Mouse (Mus musculus) CH12.LX (cell line): Measurements from ENCODE around the gene Stn1. TPM values are rescaled to one million over a fixed set of nuclear protein-coding genes. Genes with fewer than 3 reads are reported as not detected.

Source experiments
- DNase-seq: peaks from one replicate; pipeline ENCODE4 v3.0.0-alpha.2; 2013; ENCODE audit errors: extremely low read depth
- H3K27ac ChIP-seq: 2 replicates; pipeline ENCODE4 v1.5.1; 2012; ENCODE audit warnings: low read depth, mild to moderate bottlenecking, control low read depth, moderate library complexity; ENCODE audit not compliant: insufficient read depth
- H3K27me3 ChIP-seq: replicated peaks from 2 replicates; pipeline ENCODE3; 2012; ENCODE audit warnings: inconsistent platforms
- H3K36me3 ChIP-seq, 2 experiments: replicated peaks in 1 of 2; 2 replicates each; pipeline versions ENCODE3 to v1.6.1; 2012; ENCODE audit warnings: inconsistent platforms in 1 of 2, low read length in 1 of 2, mild to moderate bottlenecking in 1 of 2, mixed read lengths in 1 of 2, moderate library complexity in 1 of 2; ENCODE audit not compliant: control insufficient read depth in 1 of 2, insufficient read depth in 1 of 2
- H3K4me1 ChIP-seq, 2 experiments: 2 replicates each; pipeline ENCODE4 v1.6.1; 2012; ENCODE audit warnings: inconsistent platforms in 1 of 2, moderate library complexity in 1 of 2; ENCODE audit not compliant: insufficient read depth in 2 of 2, control insufficient read depth in 1 of 2
- H3K4me2 ChIP-seq: 2 replicates; pipeline ENCODE4 v1.6.1; 2012; ENCODE audit warnings: low read depth, mild to moderate bottlenecking, control low read depth; ENCODE audit not compliant: poor library complexity, insufficient read depth, severe bottlenecking
- H3K4me3 ChIP-seq, 3 experiments: fragments of 150-350 bp in 1 of 3; sonication (generic) in 1 of 3; replicated peaks in 1 of 3; 2 replicates each; pipeline versions ENCODE3 to v1.5.1; 2011 to 2012; ENCODE audit warnings: low read depth in 2 of 3, low read length in 2 of 3, mild to moderate bottlenecking in 2 of 3, moderate library complexity in 2 of 3, control low read depth in 1 of 3, improper control_type of control experiment in 1 of 3, inconsistent platforms in 1 of 3, mixed read lengths in 1 of 3; ENCODE audit not compliant: poor library complexity in 1 of 3
- H3K79me2 ChIP-seq: replicated peaks from 2 replicates; pipeline ENCODE4 v1.6.1; 2012; ENCODE audit warnings: mild to moderate bottlenecking, moderate library complexity; ENCODE audit not compliant: control insufficient read depth, poor library complexity, insufficient read depth, severe bottlenecking; ENCODE audit errors: extremely low read depth
- H3K9ac ChIP-seq: 2 replicates; pipeline ENCODE4 v1.6.1; 2012; ENCODE audit warnings: low read depth, mild to moderate bottlenecking, control low read depth, moderate library complexity; ENCODE audit not compliant: insufficient read depth
- H3K9me3 ChIP-seq: replicated peaks from 2 replicates; pipeline ENCODE3; 2012; ENCODE audit warnings: low read length, inconsistent platforms, mixed read lengths
- BHLHE40 ChIP-seq: IDR thresholded peaks from 2 replicates; pipeline ENCODE4 v1.6.1; 2011; ENCODE audit warnings: mild to moderate bottlenecking, low read depth, low read length, improper control_type of control experiment
- CHD1 ChIP-seq: IDR thresholded peaks from 2 replicates; pipeline ENCODE4 v1.6.1; 2012; ENCODE audit warnings: low read depth, low read length, improper control_type of control experiment, inconsistent platforms
- CTCF ChIP-seq, 2 experiments: IDR thresholded peaks in 1 of 2; conservative IDR thresholded peaks in 1 of 2; 2 replicates each; pipeline ENCODE4 v1.5.1; 2011 to 2012; ENCODE audit warnings: low read depth in 2 of 2, low read length in 2 of 2, improper control_type of control experiment in 1 of 2, inconsistent platforms in 1 of 2, mild to moderate bottlenecking in 1 of 2, moderate library complexity in 1 of 2
- E2F4 ChIP-seq: IDR thresholded peaks from 2 replicates; pipeline ENCODE4 v1.6.1; 2011; ENCODE audit warnings: low read depth, low read length, improper control_type of control experiment; ENCODE audit not compliant: insufficient replicate concordance
- ETS1 ChIP-seq: conservative IDR thresholded peaks from 2 replicates; pipeline ENCODE4 v1.6.1; 2012; ENCODE audit warnings: low read depth, mild to moderate bottlenecking, inconsistent platforms, low read length, improper control_type of control experiment, moderate library complexity
- GABPA ChIP-seq: IDR thresholded peaks from 2 replicates; pipeline ENCODE4 v1.6.1; 2012; ENCODE audit warnings: low read depth, low read length, improper control_type of control experiment, inconsistent platforms; ENCODE audit not compliant: insufficient replicate concordance
- IRF4 ChIP-seq: IDR thresholded peaks from 2 replicates; pipeline ENCODE4 v1.6.1; 2014; ENCODE audit warnings: low read depth, mild to moderate bottlenecking, inconsistent platforms, low read length, improper control_type of control experiment
- JUN ChIP-seq: IDR thresholded peaks from 2 replicates; pipeline ENCODE4 v1.6.1; 2011; ENCODE audit warnings: low read depth, mild to moderate bottlenecking, low read length, improper control_type of control experiment, moderate library complexity; ENCODE audit not compliant: insufficient read depth
- KAT2A ChIP-seq: IDR thresholded peaks from 2 replicates; pipeline ENCODE4 v1.6.1; 2012; ENCODE audit warnings: low read length, improper control_type of control experiment, inconsistent platforms; ENCODE audit not compliant: insufficient replicate concordance
- MAFK ChIP-seq: IDR thresholded peaks from 2 replicates; pipeline ENCODE4 v1.6.1; 2011; ENCODE audit warnings: low read length, improper control_type of control experiment; ENCODE audit not compliant: insufficient replicate concordance
- MAX ChIP-seq: IDR thresholded peaks from 2 replicates; pipeline ENCODE4 v1.6.1; 2011; ENCODE audit warnings: low read length, improper control_type of control experiment
- MEF2A ChIP-seq: IDR thresholded peaks from 2 replicates; pipeline ENCODE4 v1.6.1; 2014; ENCODE audit warnings: low read depth, mild to moderate bottlenecking, inconsistent platforms, low read length, improper control_type of control experiment, borderline replicate concordance
- MXI1 ChIP-seq: IDR thresholded peaks from 2 replicates; pipeline ENCODE4 v1.6.1; 2011; ENCODE audit warnings: mild to moderate bottlenecking, low read depth, low read length, improper control_type of control experiment
- NRF1 ChIP-seq: IDR thresholded peaks from 2 replicates; pipeline ENCODE4 v1.6.1; 2014; ENCODE audit warnings: low read depth, mild to moderate bottlenecking, inconsistent platforms, low read length, improper control_type of control experiment, moderate library complexity
- PAX5 ChIP-seq: IDR thresholded peaks from 2 replicates; pipeline ENCODE4 v1.6.1; 2012; ENCODE audit warnings: low read length, inconsistent platforms, mixed read lengths
- POLR2A ChIP-seq: IDR thresholded peaks from 2 replicates; pipeline ENCODE4 v1.6.1; 2011; ENCODE audit warnings: low read depth, mild to moderate bottlenecking, improper control_type of control experiment, low read length
- RAD21 ChIP-seq: IDR thresholded peaks from 2 replicates; pipeline ENCODE4 v1.6.1; 2011; ENCODE audit warnings: low read depth, mild to moderate bottlenecking, low read length, improper control_type of control experiment, moderate library complexity
- RCOR1 ChIP-seq: conservative IDR thresholded peaks from 2 replicates; pipeline ENCODE4 v1.6.1; 2012; ENCODE audit warnings: low read depth, mild to moderate bottlenecking, inconsistent platforms, low read length, improper control_type of control experiment
- SMC3 ChIP-seq: IDR thresholded peaks from 2 replicates; pipeline ENCODE4 v1.6.1; 2011; ENCODE audit warnings: low read depth, low read length, improper control_type of control experiment
- UBTF ChIP-seq: IDR thresholded peaks from 2 replicates; pipeline ENCODE4 v1.6.1; 2012; ENCODE audit warnings: low read depth, mild to moderate bottlenecking, inconsistent platforms, low read length, improper control_type of control experiment, moderate library complexity
- USF1 ChIP-seq: IDR thresholded peaks from 2 replicates; pipeline ENCODE4 v1.6.1; 2014; ENCODE audit warnings: low read depth, mild to moderate bottlenecking, inconsistent platforms, low read length, improper control_type of control experiment
- USF2 ChIP-seq: conservative IDR thresholded peaks from 2 replicates; pipeline ENCODE4 v1.6.1; 2011; ENCODE audit warnings: low read depth, low read length, improper control_type of control experiment
- ZC3H11A ChIP-seq: IDR thresholded peaks from 2 replicates; pipeline ENCODE4 v1.6.1; 2012; ENCODE audit warnings: low read depth, mild to moderate bottlenecking, inconsistent platforms, low read length, improper control_type of control experiment
- ZKSCAN1 ChIP-seq: IDR thresholded peaks from 2 replicates; pipeline ENCODE4 v1.6.1; 2012; ENCODE audit warnings: low read depth, inconsistent platforms, low read length, improper control_type of control experiment, borderline replicate concordance
- ZMIZ1 ChIP-seq: IDR thresholded peaks from 2 replicates; pipeline ENCODE4 v1.6.1; 2012; ENCODE audit warnings: low read depth, mild to moderate bottlenecking, inconsistent platforms, low read length, improper control_type of control experiment
- dilution Hi-C: fragments of 300-500 bp; cut with MboI; formaldehyde crosslinking; loops from 2 replicates; pipeline ENCODE4 v1.14.3; 2020; ENCODE audit warnings: low sequenced_read_pairs; ENCODE audit not compliant: extremely low pct_unique_long_range_greater_than_20kb, extremely low pct_ligation_motif_present
- in situ Hi-C: fragments of 300-500 bp; cut with MboI; formaldehyde crosslinking; loops from 3 replicates; pipeline ENCODE4 v1.14.3; 2019; ENCODE audit warnings: low sequenced_read_pairs, low pct_ligation_motif_present, low pct_unique_long_range_greater_than_20kb, mixed read lengths
- polyA plus RNA-seq: library from polyadenylated mRNA; unstranded; fragments of >175 nt; gene quantifications from 2 replicates; pipeline ENCODE4 v1.2.1, GENCODE M21; 2012; ENCODE audit warnings: low read depth; ENCODE audit not compliant: insufficient read length
- total RNA-seq, 2 experiments: library from RNA; depleted of rRNA; stranded (reverse); fragments of 300-350 nt in 1 of 2; fragments of >200 nt in 1 of 2; gene quantifications; 2 replicates each; pipeline ENCODE4 v1.2.3; 2012 to 2014

The Stn1 gene
- total and polyA plus RNA-seq, 3 experiments, result 18.3 to 35.7 (median 25.3) TPM

DNA sequence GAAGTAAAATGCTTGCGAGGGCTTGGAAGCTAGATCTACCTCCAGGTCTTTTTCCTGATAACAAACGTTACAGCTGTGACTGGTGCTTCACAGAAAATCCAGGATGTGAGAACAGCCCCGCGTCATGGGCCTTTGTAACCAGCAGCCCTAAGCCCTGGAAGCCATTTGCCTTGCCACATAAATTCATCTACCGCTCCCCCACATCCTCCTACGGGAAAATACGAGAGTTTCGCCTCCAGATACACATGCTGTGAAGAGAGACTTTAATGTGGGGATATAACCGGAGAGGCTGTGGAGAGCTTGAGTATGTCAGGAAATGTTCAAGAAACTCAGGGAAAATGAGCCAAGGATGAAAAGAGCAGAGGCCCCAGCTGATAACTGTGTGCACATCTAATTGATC is 11.9 kb upstream of the Stn1 start:
- Histone ChIP-seq H3K79me2 (no peaks in the 10 kb centered on the region), H3K36me3 (no peaks in the 10 kb centered on the region), H3K27me3 (peaks cover 6% of the 10 kb centered on the region), H3K4me2 (no peak overlapping the region), H3K4me3 (no peak overlapping the region), H3K27ac (no peak overlapping the region), H3K4me1 (no peaks in the 10 kb centered on the region), H3K9ac (no peak overlapping the region), H3K9me3 (peaks cover 2% of the 10 kb centered on the region)
- DNase-seq, result no peak
- TF ChIP-seq MAFK, result no peak
- no peak for TF ChIP-seq JUN
- no peak for TF ChIP-seq USF1
- no peak for TF ChIP-seq ZMIZ1
- TF ChIP-seq CHD1, result no peak
- TF ChIP-seq RAD21, result no peak
- no peak for TF ChIP-seq ZKSCAN1
- TF ChIP-seq USF2, result no peak
- TF ChIP-seq KAT2A, result no peak
- no peak for TF ChIP-seq ETS1
- no peak for TF ChIP-seq PAX5
- no peak for TF ChIP-seq BHLHE40
- TF ChIP-seq MEF2A, result no peak
- TF ChIP-seq E2F4, result no peak
- TF ChIP-seq CTCF (conservative IDR thresholded peaks at IDR 0.05 in 1 of 2, IDR thresholded peaks at IDR 0.05 in 1 of 2; ENCODE audit: low read depth in 2 of 2, low read length in 2 of 2), result no peak
- no peak for TF ChIP-seq GABPA
- TF ChIP-seq POLR2A, result no peak
- no peak for TF ChIP-seq SMC3
- no peak for TF ChIP-seq MAX
- TF ChIP-seq IRF4, result no peak
- in situ Hi-C loops, result no loop called here
- dilution Hi-C loops, result no loop called here

DNA sequence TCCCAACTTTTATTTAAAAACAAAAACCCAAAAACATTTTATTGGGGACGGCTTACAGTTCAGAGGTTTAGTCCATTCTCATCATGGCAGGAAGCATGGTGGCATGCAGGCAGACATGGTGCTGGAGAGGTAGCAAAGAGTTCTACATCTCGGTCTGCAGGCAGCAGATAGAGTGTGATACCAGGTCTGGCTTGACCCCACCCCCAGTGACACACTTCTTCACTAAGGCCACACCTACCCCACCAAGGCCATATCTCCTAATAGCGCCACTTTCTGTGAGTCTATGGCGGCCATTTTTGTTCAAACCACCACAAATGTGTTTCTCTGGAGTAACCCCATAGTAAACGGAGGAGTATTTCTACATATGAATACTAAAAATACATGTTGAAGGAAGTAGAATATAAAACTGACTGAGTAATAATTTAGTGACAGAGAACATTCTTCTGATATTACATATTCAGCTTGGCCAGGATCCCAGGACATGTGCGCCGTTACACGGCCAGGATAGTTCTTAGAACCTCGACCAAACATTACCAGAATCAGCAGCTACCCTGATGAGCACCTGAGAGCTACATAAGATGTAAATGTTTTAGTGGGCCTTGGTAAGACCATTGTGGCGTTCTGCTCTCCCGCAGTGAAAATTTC is 11.2 kb upstream of the Stn1 start:
- no peaks in the 10 kb centered on the region for H3K4me1 ChIP-seq
- in situ Hi-C loops, result no loop called here
- no peak overlapping the region for H3K4me3 ChIP-seq
- DNase-seq, result no peak
- no peaks in the 10 kb centered on the region for H3K36me3 ChIP-seq
- TF ChIP-seq NRF1 (no peak), E2F4 (no peak), MXI1 (no peak), UBTF (no peak), BHLHE40 (no peak), RCOR1 (no peak), POLR2A (no peak), ZMIZ1 (no peak), CTCF (conservative IDR thresholded peaks at IDR 0.05 in 1 of 2, IDR thresholded peaks at IDR 0.05 in 1 of 2; ENCODE audit: low read depth in 2 of 2, low read length in 2 of 2) (no peak), ZC3H11A (no peak)
- no peak overlapping the region for H3K4me2 ChIP-seq
- no peaks in the 10 kb centered on the region for H3K79me2 ChIP-seq
- dilution Hi-C loops, result no loop called here
- H3K9me3 ChIP-seq, result peaks cover 2% of the 10 kb centered on the region
- H3K9ac ChIP-seq, result no peak overlapping the region
- no peak overlapping the region for H3K27ac ChIP-seq
- H3K27me3 ChIP-seq, result peaks cover 11% of the 10 kb centered on the region
